Mouse (Mus musculus) myocyte (in vitro differentiated cells): Measurements from ENCODE around the gene Pycr1.

Experiments
- E2F4 ChIP-seq: IDR thresholded peaks from one replicate; pipeline ENCODE4 v1.6.1; 2011; ENCODE audit warnings: mild to moderate bottlenecking, control low read depth, moderate library complexity; ENCODE audit not compliant: insufficient read depth
- MAX ChIP-seq: IDR thresholded peaks from one replicate; pipeline ENCODE4 v1.6.1; 2011; ENCODE audit warnings: low read depth, mild to moderate bottlenecking, control low read depth
- MYOD1 ChIP-seq, 3 experiments: IDR thresholded peaks; one replicate each; pipeline ENCODE4 v1.6.1; 2011; ENCODE audit warnings: control low read depth in 2 of 3, low read depth in 2 of 3, mild to moderate bottlenecking in 2 of 3, moderate library complexity in 1 of 3; ENCODE audit not compliant: insufficient read length in 2 of 3, control insufficient read depth in 1 of 3
- MYOG ChIP-seq, 3 experiments: IDR thresholded peaks; one replicate each; pipeline ENCODE4 v1.6.1; 2011; ENCODE audit warnings: control low read depth in 2 of 3, low read depth in 2 of 3, mild to moderate bottlenecking in 2 of 3; ENCODE audit not compliant: insufficient read length in 2 of 3, control insufficient read depth in 1 of 3, insufficient read depth in 1 of 3
- POLR2A ChIP-seq: IDR thresholded peaks from one replicate; pipeline ENCODE4 v1.6.1; 2011; ENCODE audit warnings: low read depth, mild to moderate bottlenecking, control low read depth, moderate library complexity; ENCODE audit not compliant: insufficient read length
- POLR2AphosphoS2 ChIP-seq: IDR thresholded peaks from one replicate; pipeline ENCODE4 v1.6.1; 2011; ENCODE audit warnings: low read depth, control low read depth; ENCODE audit not compliant: insufficient read length
- REST ChIP-seq: IDR thresholded peaks from one replicate; pipeline ENCODE4 v1.6.1; 2011; ENCODE audit warnings: mild to moderate bottlenecking, control low read depth, moderate library complexity; ENCODE audit not compliant: insufficient read depth, insufficient read length
- TCF12 ChIP-seq: IDR thresholded peaks from one replicate; pipeline ENCODE4 v1.6.1; 2011; ENCODE audit warnings: mild to moderate bottlenecking, control low read depth; ENCODE audit not compliant: poor library complexity, insufficient read depth, severe bottlenecking
- TCF3 ChIP-seq: IDR thresholded peaks from one replicate; pipeline ENCODE4 v1.6.1; 2011; ENCODE audit warnings: low read depth, control low read depth; ENCODE audit not compliant: insufficient read length
- USF1 ChIP-seq: IDR thresholded peaks from one replicate; pipeline ENCODE4 v1.6.1; 2011; ENCODE audit warnings: low read depth, mild to moderate bottlenecking, control low read depth, moderate library complexity

GRCm38 (mm10) chr11:120657301-120657700 lies 13.7 kb upstream of the Pycr1 start:
- no peak for TF ChIP-seq TCF12
- no peak for TF ChIP-seq REST
- TF ChIP-seq POLR2A, result no peak
- TF ChIP-seq MYOD1 (IDR thresholded peaks at IDR 0.05; ENCODE audit: control insufficient read depth in 1 of 3, insufficient read length in 2 of 3, low read depth in 2 of 3), result no peak
- TF ChIP-seq MAX, result no peak
- TF ChIP-seq MYOG (IDR thresholded peaks at IDR 0.05; ENCODE audit: control insufficient read depth in 1 of 3, insufficient read depth in 1 of 3, insufficient read length in 2 of 3, low read depth in 2 of 3), result no peak
- no peak for TF ChIP-seq TCF3
- TF ChIP-seq E2F4, result no peak
- TF ChIP-seq USF1, result no peak
- no peak for TF ChIP-seq POLR2AphosphoS2
